Mouse (Mus musculus) neutrophil, adult 83 days (primary cell): ENCODE data around the gene Ntrk1. TPM values are rescaled to one million over a fixed set of nuclear protein-coding genes. Genes with fewer than 3 reads are reported as not detected.

Experiments used
- total RNA-seq, 2 experiments: library from RNA; stranded (reverse); gene quantifications; one replicate each; pipeline ENCODE4 v1.2.4; 2023

The Ntrk1 gene
- not detected for total RNA-seq

GRCm38 (mm10) chr3:87794922-87795325 lies at the start of gene Ntrk1:
Gene Ntrk1, minus strand, starts transcription at chr3:87795162.

GRCm38 (mm10) chr3:87824206-87824605 lies 29.2 kb upstream of the Ntrk1 start, which contains the start of gene Pear1:
Gene Pear1, minus strand, starts transcription at chr3:87824306.

GRCm38 (mm10) chr3:87796736-87797334 lies 1.9 kb upstream of the Ntrk1 start, which contains the start of gene Insrr:
Gene Insrr, plus strand, starts transcription at chr3:87796951.

GRCm38 (mm10) chr3:87748431-87748830 lies 46.5 kb downstream of the Ntrk1 start, which contains the start of gene Lrrc71:
Gene Lrrc71, minus strand, starts transcription at chr3:87748625.

Other genes starting within 250 kb of the Ntrk1 start
- gene Arhgef11, start 177.6 kb downstream of the Ntrk1 start, total RNA-seq: 10 to 100 TPM; 22.8 to 26.4 TPM
- under 1 TPM; 0.31 to 0.94 TPM for gene Lrrc71, start 46.5 kb downstream of the Ntrk1 start, total RNA-seq
- gene Insrr, start 1.8 kb upstream of the Ntrk1 start, total RNA-seq: not detected
- 1 to 10 TPM in 1 of 2 experiments, under 1 TPM in 1; 0.22 to 1.3 TPM for gene Pear1, start 29.1 kb upstream of the Ntrk1 start, total RNA-seq
- gene Sh2d2a, start 51.6 kb upstream of the Ntrk1 start, total RNA-seq: under 1 TPM; 0.57 to 0.70 TPM
- gene Prcc, start 90.4 kb upstream of the Ntrk1 start, total RNA-seq: 10 to 100 TPM; 30.5 to 30.9 TPM
- 100 to 1,000 TPM; 117 to 149 TPM for gene Hdgf, start 111.2 kb upstream of the Ntrk1 start, total RNA-seq
- gene Mrpl24, start 124.3 kb upstream of the Ntrk1 start, total RNA-seq: 10 to 100 TPM; 65.4 to 71.5 TPM
- gene Isg20l2, start 135.2 kb upstream of the Ntrk1 start, total RNA-seq: 10 to 100 TPM; 23.2 to 24.4 TPM
- 10 to 100 TPM in 1 of 2 experiments, 1 to 10 TPM in 1; 9.9 to 12.1 TPM for gene Rrnad1, start 135.6 kb upstream of the Ntrk1 start, total RNA-seq
- gene Crabp2, start 153.5 kb upstream of the Ntrk1 start, total RNA-seq: not detected
- gene Nes, start 175.9 kb upstream of the Ntrk1 start, total RNA-seq: not detected
- not detected for gene Bcan, start 205.1 kb upstream of the Ntrk1 start, total RNA-seq
- not detected for gene Hapln2, start 232.4 kb upstream of the Ntrk1 start, total RNA-seq
- 1 to 10 TPM; 2.5 to 5.9 TPM for gene Gpatch4, start 247.9 kb upstream of the Ntrk1 start, total RNA-seq